Mouse (Mus musculus) bone marrow, adult 2 months (tissue): ENCODE data around the gene Fndc8.

Source experiments
- CTCF ChIP-seq: fragments of 200-500 bp; IDR thresholded peaks from 2 replicates; pipeline ENCODE4 v1.5.1; 2011; ENCODE audit warnings: low read length, control low read depth; ENCODE audit not compliant: control insufficient read depth, insufficient read depth
- POLR2A ChIP-seq: fragments of 200-500 bp; IDR thresholded peaks from 2 replicates; pipeline ENCODE4 v1.6.1; 2011; ENCODE audit warnings: low read depth, mild to moderate bottlenecking, control low read depth, low read length, borderline replicate concordance; ENCODE audit not compliant: control insufficient read depth

DNA sequence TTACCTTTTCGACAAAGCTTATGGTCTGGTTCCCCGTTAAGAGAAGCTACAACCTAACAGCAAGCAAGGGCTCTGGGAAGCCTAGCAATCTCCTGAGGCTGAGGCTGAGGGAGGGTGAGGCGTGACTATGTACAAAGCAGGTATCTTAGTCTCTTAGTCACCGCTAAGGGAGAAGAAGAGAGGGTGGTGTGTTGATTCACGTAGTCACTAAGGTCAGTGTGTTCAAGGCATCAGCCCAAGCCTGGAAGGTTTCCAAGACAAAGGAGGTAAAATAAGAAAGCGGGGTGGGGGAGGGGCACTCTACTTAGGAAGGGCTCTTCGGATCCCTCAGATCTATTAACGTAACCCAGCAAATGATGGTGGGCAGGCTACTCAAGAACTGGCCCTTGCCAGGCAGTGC lies 30.4 kb upstream of the Fndc8 start:
- TF ChIP-seq POLR2A: no peak
- TF ChIP-seq CTCF: no peak
